Mouse (Mus musculus) retina, postnatal 1 day (tissue): ENCODE measurements at regions not wholly inside any gene's neighbourhood (a gene's known extent, or its start where the extent isn't known, plus 50 kb on each side); places are given as distances from the start of the nearest gene placed in this dataset.
"Not testable (repeated sequence)": the region's sequence is repeated elsewhere in the genome, so short reads cannot be mapped to it uniquely, and the experiment has no call there.

Experiments used
- DNase-seq: peaks from one replicate; pipeline ENCODE4 v3.0.0-alpha.2; 2012

DNA sequence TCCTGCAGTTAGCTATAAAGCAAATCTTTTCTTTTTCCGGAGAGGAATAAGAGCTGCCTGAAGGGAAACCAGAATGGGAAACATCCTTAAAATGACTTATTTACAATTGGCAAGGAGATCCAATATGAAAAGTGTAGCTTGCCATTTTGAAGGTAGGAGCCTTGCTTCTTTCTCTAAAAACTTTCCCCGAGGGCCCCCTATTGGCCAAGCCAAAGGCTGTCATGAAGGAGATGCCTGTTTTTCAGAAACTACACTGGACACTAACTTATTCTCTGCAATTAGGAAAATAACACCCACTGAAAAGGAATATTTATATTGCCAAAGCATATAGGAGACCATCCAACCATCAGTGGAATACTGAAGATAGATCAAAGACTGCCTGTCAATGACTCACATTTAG, 312.8 kb upstream of the Thrb start:
- DNase-seq, result no peak

DNA sequence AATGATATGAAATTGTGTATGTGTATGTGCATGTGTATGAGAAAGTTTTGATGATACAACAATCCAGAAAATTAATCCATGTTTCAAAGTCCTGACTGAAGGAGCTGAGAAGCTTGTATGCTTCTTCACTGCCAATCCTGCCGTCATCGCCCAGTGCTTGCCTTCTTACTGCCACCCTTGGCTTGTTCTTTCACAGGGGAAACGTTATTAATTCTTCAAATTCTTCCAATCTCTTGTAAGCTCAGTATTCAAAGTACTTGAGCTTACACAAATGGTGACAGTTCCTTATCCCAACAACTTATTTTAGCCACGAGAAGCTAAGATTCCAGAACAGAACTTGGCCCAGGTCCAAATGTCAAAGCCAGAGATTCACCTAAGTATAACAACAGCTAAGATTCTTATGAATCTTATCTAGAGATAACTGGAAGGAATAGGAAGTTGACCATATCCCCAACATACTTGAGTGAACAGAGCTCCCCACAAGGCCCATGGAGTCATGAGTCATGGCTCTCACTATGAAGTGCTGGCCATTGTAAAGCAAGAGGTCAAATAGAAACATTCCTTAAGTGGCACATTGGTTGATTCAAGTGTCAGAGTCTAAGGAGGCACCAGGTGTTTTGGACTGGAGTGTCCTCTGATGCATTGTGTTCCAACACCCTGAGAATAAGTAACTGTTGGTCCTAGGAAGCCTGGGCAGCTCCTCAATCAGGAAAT, 307.6 kb upstream of the Thrb start:
- no peak for DNase-seq

DNA sequence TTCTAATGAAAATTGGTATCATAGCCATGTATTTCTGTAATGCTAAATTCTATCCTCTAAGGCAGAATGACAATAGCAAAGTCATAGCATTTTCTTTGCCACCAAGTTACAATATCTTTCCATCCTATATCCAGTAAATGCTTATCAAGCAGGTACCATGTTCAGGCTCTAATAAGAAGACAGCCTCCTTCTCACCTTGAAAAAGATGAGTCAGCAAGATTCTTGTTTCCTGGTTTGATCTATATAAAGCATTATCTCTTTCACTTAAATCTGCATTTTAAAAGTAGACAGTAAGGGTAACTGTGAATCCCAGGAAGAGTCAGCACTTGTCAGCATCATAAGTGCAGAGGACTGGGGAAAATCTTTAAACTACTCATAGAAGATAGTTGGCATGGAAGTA, 298.2 kb upstream of the Thrb start:
- DNase-seq, result no peak

DNA sequence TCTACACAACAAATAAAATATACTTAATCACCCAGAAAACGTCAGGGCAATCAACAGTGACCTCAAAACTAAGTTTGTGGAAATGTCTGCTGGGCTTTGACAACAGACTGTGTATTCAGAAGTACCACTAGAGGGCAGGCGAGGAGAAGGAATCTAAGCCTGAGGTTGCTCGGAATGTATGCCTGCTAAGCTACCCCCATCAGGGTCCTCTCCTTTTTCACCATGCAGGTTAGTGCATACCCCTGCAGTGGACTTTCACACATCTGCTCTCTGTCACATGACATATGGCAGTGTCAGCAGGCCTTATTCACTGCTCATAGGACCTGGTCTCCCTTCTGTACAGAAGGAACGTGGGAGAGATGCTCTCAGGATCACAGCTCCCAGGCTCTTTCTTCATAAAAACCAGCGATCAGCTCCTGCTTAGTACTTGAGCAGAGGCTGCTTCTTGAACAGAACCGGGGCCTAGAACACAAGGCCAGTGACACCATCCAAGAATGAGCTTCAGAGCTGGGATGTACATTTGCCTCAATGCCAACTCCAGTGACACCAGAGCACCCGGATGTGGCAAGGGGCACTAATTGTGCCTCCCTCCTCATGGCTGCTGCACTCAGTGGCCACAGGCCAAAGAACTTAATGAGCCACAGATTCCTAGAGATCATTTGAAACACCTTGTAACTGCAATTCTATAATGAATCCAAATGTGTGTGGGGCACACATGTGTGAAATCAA, 257.1 kb upstream of the Thrb start:
- peak; percentile 82 for DNase-seq

DNA sequence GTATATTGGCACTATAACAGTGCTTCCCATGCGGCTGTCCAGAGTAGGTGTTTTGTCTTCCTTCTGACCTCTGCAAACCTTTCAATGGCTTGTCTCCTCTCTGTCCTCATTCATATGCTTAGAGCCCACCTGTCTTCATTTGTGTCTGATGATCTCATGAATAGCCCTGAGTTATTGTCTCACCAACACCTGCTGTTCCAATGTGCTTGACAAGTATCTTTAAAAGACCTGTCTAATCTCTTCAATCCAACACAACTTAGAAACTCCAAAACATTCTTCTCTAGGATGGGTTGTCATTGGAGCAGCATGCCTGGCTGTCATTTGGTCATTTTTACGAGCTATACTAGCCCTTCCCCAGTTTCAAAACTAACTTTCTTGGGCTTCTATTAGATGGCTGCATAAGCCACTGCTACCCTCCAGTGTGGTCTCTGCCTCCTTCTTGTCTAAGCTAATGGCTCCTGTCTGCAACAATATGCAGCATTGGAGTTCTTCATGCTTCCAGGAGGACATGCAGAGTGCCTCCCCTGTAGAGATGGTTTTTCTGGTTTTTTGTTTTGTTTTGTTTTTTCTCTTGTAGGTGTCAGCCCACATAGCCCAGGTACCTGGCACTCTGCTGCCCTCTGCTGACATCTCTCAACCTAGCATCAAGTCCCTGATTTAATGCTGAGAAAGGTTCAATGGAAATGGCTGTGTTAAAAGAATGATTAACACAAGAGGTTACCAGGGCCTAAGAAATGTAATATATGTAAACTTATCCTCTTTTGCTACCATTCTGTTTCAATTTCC, 254.3 kb upstream of the Thrb start:
- peak; percentile 58 for DNase-seq

DNA sequence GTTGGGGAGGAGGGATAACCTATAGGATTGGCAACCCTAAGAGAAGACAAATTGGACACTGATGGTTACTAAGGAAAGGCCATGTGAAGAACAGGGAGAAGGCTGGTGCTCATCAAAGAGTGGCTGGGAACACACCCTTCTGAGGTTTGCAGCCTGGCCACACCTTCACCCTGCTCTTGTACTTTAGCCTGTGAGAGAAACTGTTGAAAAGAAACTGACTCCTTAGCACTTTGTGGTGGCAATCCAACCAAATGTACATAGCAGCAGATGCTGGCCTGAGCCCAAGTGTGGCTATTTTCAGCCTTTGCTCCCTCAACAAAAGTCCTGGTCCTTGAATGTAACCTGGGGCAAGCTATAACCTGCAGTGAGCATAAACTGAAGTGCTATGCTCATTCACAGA, 253.2 kb upstream of the Thrb start:
- no peak for DNase-seq

DNA sequence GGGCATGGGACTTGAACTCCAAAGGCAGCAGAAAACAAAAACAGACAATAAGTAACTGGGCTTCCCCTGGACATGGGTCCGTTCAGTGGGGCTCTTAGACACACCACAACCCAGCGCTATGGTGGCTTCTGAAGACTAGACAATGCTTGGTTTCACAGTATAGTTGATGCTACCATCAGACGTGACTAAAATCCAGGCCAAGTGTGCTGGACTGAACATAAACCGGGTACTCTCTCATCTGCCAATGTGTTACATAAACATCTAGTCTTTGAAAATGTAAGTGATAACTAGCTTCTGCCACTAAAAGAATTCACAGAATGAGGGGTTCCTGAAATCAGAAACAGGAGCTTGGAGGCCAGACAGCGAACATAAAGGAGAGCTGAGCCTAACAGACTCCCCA, 251.7 kb upstream of the Thrb start:
- no peak for DNase-seq

DNA sequence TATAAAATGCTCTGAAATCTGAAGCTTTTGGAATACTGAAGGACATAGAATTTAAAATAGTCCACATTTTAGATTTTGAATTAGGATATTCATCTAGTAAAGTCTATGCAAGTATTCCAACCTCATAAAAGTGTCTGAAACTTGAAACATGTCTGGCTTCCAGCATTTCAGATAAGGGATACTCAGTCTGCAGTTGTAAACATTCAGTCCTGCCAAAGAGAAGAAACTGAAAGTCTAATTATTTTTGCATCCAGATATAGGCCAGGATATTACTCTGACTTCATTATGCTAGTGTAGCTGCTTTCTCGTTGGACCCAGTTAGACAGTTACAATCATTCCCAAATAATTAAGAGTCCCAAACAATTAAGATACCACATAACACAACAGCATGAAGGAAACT, 251.2 kb upstream of the Thrb start:
- DNase-seq, result no peak

DNA sequence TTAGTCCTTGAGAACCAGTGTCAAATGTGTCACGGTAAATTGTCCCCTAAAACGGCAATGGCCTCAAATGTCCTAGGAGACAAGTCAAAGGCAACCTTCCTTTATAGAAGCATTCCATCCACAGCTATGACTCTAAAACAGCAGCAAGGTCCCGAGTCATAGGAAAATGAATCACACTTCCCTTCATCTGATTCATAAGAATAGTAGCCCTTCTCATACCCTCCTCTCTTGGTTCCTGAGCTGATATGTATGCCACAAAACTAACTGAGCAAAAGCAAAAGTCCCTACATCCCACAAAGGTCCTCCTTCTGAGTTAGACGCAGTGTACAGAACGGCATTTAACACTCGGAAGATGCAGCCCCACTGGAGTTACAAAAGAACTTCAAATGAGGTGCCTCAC, 250.6 kb upstream of the Thrb start:
- no peak for DNase-seq

DNA sequence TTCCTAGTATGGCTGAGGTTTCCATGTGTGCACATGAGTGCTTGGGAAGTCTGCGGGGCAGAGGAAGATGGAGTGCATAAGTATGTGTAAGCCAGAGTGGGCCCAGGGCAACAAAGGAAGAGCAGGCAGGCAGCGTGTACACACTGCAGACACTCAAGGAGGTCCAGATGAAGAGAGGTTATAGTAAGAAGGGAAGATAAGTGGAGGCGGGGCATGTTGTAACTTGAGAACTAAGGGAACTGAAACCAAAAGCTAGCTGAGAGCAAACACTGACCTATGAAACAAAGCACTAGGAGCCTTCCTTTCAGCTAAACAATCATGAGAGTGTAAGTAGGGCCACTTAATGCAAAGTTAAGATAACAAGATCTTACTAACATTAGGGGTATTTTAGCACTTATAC, 249.3 kb upstream of the Thrb start:
- no peak for DNase-seq

DNA sequence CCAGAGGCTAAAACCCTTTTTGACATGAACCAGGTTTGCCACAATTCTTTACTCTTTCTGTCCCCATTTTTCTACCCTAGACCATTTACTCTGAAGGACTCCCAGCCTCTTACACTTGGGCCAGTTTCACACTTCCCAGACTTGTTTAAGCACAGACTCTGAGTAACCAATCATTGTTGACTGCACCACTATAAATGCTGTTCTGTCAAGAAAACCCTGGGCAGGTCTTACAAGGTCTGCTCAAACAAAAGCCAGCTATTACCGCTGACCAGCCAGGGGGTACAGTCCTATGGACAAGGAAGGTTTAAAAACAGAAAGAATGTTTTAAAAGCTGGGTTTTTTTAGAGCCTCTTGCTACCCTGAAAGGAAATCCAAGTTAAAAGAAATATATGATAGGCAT, 248.8 kb upstream of the Thrb start:
- no peak for DNase-seq

DNA sequence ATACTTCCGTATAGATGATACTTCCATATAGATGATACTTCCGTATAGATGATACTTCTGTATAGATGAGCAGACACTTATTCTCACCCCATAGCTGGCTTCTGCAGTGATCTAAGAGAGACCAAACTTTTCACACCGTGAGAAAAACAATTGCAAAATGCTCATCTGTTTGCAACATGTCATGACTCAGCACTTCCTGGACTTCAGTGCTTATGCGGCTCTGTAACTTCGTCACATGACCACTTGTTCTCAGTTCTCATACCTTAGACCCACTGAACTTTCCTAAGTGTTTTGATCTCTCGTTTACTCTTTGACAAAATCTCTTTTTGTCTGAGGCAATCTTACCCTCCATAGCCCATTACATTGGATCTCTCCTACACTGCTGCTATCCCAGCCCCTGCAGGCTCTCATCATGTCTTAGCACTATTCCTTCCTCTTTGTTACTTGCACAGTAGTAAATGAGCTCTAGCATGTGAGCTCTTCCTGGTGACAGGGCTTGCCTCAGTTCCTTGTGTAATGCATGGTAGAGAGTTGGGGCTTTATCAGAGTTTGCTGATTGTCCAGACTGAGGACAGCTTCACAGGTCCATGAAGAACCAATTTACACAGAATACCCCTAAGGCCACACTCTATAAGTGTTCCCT, 245.7 kb upstream of the Thrb start:
- no peak for DNase-seq

DNA sequence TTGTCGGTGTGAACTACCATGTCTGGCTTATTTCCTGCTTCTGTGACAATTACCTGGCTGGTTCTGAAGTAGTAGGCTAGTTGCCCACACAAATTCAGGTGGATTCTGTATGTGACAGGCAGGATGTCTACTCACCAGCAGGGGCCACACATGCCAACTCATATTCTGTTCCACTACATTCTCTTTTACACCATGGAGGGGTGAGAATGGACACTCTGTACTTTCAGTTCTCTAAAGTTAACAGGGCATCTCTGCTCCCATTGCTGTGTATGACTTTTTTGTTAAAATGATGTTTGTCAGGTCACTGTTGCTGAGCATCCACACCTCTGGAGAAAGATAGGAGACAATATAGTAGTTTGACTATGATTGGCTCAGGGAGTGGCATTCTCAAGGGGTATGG, 232.3 kb upstream of the Thrb start:
- no peak for DNase-seq

DNA sequence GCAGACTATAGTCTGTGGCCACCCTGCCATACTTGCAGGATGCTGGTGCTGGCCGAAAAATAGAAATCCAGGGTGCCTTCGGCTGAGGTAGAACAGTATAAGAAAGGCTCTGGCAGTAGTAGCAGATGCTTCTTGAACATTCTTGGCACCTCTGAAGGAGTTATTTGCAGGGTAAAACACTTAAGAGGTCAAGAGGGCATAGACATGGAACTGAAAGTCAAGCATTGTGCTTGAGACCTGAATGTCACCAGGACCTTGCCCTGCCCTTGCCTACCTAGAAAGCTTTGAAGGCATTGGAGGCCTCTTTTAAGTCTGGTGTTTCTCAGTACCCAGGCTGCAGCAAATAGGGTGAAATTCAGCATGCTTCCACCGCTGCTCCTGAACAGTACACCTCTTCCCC, 230.9 kb upstream of the Thrb start:
- DNase-seq, result no peak

DNA sequence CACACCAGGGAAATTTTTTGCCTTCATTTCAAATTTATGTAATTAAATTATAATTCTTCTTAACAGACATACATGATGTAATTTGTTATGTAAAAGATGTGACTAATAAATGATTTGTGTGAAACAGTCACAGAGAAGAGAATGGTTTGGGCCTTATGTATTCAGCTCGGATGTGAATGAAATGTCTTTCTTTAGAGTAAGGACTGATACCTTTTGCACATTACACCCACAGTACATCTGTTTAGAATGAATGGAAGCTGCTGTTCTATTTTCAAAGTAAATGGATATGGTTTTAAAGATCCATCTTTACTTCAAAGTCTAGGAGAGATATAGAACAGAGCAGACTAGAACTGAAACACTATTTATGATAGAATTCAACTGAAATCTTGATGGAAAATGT, 226.7 kb upstream of the Thrb start:
- DNase-seq, result no peak

DNA sequence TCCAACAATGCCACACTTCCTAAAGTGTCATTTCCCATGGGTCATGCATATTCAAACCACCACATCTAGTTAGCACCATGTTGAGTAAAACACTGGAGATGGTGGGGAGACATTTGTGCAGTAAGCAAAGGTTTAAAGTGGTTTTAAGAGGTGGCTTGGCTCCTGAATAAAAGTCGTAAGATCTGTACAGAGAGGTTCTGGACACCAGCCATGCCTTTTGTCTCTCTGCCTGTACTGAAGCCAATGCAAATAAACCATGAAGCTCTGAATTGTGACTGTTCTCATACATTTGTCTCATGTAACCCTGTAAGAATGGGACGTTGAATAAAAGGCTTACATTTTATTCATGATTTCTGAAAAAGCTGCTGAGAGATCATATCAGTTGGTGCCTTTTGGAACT, 202.1 kb upstream of the Thrb start:
- DNase-seq, result no peak

DNA sequence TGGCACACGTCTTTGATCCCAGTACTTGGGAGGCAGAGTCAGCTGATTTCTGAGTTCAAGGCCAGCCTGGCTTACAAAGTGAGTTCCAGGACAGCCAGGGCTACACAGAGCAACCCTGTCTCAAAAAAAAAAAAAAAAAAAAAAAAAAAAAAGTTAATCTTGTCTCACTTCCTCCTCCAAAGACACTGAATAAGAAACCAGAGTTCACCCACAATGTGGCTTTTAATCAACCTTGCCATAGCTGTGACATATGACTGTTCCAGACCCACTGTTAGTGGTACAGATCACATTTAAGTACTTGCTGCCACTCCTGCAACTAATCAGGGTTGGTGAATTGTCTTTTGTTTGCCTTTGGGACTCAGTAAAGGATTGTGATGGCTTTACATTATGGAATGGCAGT, 181.1 kb upstream of the Thrb start:
- no peak for DNase-seq

DNA sequence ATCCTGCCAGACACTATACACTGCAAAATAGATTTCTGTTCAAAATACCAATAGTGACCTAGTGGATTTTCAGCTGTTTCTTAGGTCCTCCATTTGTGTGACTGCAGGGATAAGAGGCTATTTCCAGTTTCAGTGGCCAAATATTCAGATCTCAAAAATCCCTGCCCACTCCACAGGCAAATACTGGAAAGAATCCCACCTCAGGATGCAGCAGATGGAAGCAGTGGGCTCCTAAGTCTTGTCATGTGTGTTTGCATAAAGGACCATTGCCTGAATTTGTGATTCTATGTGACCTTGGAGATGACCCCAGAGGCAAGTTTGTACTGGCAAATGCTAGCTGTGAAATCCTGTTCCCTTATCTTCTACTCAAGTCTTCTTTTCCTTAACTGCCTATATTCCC, 175.2 kb upstream of the Thrb start:
- no peak for DNase-seq

DNA sequence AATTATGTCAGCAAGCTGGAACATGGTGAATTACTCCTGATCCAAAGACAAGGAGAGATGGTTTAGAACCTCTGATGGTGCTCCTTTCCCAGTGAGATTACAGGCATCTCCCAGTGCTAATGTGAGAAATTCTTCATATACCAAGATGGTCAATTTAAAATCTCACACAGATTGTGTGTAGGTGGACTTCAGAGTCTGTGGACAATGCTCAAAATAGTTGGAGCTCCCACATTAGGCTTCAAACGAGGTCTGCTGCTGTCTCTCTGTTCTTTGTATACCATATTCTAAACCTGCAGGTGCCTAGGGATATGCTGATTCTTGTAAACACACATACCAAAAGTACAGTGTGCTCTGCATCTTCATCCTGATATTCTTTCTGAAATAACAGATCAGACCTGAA, 146.3 kb upstream of the Thrb start:
- DNase-seq, result no peak

DNA sequence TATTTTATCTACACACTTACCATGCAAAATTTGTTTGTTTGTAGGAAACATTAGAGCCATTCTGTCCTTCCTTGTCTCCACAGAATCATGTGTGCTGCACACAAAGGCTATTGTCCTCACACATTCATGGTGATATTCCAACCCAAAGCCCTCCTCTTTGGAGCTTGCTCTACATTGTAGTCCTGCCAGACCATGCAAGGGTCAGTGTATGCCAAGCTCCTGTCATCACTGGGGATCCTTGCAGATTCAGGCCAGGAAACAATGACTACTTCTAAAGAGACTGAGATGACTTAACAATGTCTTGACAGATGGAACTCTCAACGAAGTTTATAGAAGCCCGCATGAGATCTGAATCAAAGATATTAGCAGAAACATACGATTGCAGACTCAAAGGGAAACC, 137.4 kb upstream of the Thrb start:
- DNase-seq, result no peak

DNA sequence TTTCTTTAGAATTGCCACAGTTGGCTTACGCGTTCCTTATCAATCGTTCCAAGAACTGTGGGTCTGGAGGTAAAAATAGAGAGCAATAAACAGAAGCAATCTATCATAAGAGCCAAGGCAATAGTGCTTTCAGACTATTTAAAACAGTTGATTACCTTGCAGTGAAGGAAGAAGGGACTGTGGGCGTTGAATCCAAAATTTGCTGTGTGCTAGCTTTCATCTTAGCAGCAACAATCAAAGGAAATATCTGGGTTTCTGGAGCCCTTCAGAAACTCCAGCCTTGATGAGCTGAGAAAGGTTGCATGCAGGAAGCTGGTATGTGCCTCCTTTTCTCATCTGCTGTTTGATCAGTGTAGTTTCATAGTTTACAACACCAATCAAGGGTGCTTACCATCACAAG, 136.1 kb upstream of the Thrb start:
- DNase-seq, result no peak

DNA sequence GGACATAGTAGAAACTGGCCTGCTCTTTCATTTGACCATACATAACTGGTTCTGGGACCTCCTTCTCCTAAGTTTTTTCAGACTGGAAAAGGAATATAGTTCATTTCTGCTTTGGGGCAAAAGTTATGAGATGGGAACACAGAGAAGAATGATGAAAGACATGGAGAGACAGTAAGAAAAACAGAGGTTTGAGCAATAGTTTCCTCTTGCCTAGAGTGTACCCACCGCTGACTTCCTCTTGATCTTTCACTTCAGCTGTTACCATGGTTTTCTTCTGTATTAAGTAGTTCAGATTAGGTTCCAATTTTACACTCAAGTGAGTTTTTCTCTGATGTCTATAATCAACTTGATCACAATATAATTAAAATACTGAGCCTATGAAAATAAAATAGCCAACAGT, 120.7 kb upstream of the Thrb start:
- DNase-seq, result no peak

DNA sequence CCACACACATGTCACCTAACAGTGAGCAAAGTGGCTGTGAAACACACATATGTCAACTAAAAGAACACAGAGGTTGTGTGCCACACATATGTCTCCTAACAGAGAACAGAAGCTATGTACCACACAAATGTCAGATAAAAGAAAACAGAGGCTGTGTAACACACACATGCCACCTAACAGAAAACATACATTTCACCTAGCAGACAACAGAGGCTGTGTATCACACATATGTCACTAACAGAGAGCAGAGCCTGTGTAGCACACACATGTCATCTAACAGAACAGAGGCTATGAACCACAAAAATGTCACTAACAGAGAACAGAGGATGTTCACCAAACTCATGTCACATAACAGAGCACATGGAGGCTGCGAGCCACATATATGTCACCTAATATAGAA, 103.6 kb upstream of the Thrb start:
- no peak for DNase-seq

DNA sequence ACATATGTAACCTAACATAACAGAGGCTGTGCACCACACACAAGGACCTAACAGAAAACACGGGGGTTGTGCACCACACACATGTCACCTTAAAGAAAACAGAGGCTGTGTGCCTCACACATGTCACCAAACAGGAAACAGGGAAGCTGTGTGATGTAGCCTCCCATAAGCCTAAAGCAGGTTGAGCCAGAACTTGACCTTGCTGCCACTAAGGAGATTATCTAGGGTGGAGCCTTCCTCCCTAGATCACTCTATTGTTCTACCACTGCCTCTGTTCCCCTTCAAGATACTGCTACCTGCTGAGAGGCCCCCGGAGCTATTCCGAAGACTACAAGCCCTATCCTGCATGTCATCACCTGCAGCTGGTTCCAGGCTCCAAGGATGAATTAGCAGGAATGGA, 100.1 kb upstream of the Thrb start:
- not testable (repeated sequence) for DNase-seq
